Mouse (Mus musculus) thymus, adult 2 months (tissue): Measurements from ENCODE around the gene Prkca. TPM values are rescaled to one million over a fixed set of nuclear protein-coding genes. Genes with fewer than 3 reads are reported as not detected.

Experiments
- DNase-seq: peaks from one replicate; pipeline ENCODE4 v3.0.0; 2021
- H3K27ac ChIP-seq: fragments of 200-500 bp; 2 replicates; pipeline ENCODE4 v1.5.1; 2012; ENCODE audit warnings: low read length, control low read depth; ENCODE audit not compliant: control insufficient read depth, insufficient read depth
- H3K27me3 ChIP-seq: fragments of 200-500 bp; 2 replicates; pipeline ENCODE4 v1.6.1; 2012; ENCODE audit warnings: mild to moderate bottlenecking, low read length, moderate library complexity, mixed read lengths; ENCODE audit not compliant: control insufficient read depth, insufficient read depth
- H3K36me3 ChIP-seq: fragments of 200-500 bp; 2 replicates; pipeline ENCODE4 v1.6.1; 2012; ENCODE audit warnings: mild to moderate bottlenecking, low read length, moderate library complexity; ENCODE audit not compliant: control insufficient read depth, insufficient read depth
- H3K4me1 ChIP-seq: fragments of 200-500 bp; replicated peaks from 2 replicates; pipeline ENCODE4 v1.6.1; 2012; ENCODE audit warnings: low read length; ENCODE audit not compliant: control insufficient read depth, insufficient read depth
- H3K4me3 ChIP-seq: fragments of 200-500 bp; 2 replicates; pipeline ENCODE4 v1.5.1; 2012; ENCODE audit warnings: mild to moderate bottlenecking, low read length, control low read depth, moderate library complexity; ENCODE audit not compliant: control insufficient read depth, insufficient read depth
- CTCF ChIP-seq: fragments of 200-500 bp; IDR thresholded peaks from 2 replicates; pipeline ENCODE4 v1.5.1; 2012; ENCODE audit warnings: mild to moderate bottlenecking, control low read depth, low read length, moderate library complexity, borderline replicate concordance; ENCODE audit not compliant: control insufficient read depth, poor library complexity, insufficient read depth; ENCODE audit errors: extremely low read depth
- POLR2A ChIP-seq: fragments of 200-500 bp; IDR thresholded peaks from 2 replicates; pipeline ENCODE4 v1.6.1; 2012; ENCODE audit warnings: mild to moderate bottlenecking, low read length, control low read depth, moderate library complexity; ENCODE audit not compliant: control insufficient read depth, poor library complexity, insufficient read depth; ENCODE audit errors: extremely low read depth
- WGBS: fragments of 180-500 bp; shearing (Covaris S2); methylation state at CpG from one replicate; pipeline ENCODE4 v1.1.7; 2018; 5-methylcytosine and 5-hydroxymethylcytosine counted together
- polyA plus RNA-seq: library from polyadenylated mRNA; depleted of rRNA; stranded (reverse); fragments of >200 nt; gene quantifications from 2 replicates; pipeline ENCODE4 v1.2.3, GENCODE M21; 2012

Gene Prkca
- polyA plus RNA-seq, 1 experiment = 11.0 TPM

DNA sequence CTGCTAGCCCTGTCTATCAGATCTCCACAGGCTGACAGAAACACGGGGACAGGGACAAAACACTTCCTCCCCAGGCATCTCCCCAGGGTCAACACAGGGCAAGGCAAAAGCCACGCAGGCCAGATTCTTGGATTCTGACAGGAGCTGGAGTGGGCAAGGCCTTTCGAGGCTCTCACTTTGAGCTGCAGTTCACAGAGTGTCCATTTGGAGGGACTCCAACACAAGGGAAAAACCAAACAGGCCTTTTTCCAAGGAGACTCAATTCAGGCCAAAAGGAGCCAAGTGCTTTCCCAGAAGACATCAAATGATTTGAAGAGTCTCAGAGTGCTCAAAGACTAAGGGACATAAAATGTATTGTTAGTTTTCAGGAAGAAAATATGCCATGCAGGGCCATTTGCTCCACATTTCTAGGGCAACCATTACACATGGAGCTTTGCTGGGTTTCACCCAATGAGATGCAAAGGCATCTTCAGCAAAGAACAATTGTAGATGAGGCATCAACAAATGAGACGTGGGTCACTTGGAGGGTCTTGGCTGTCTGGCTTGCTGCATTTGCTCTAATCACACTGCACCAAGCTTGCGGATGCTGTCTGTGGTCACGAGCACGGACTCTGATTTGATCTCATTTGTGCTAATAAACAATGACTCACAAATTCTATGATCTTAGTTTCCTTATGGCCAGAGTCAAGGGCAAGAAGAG lies 317.9 kb downstream of the Prkca start:
- no peak for TF ChIP-seq CTCF
- no peak for TF ChIP-seq POLR2A
- no peak for DNase-seq

DNA sequence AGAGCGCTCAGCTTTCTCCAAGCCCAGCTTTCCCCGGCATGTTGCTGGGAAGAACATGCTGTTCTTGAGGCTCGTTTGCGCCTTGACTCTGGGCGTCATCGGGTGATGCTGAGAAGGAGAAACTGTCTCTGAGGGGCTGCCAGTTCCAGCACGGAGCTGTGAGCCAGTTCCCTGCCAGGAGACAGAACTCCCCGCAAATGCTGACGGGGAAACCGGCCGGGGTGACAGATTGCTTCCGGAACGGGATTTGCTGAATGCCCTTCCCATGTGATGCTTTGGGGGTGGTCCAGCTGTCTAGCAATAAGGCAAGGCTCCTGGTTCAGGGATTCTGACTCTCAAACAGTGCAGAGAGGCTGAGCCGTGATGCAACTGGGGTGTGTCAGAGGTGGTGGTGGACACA lies 320.5 kb downstream of the Prkca start:
- H3K27me3 ChIP-seq = no peaks in the 10 kb centered on the region
- H3K27ac ChIP-seq = no peak overlapping the region
- H3K4me3 ChIP-seq = no peak overlapping the region
- no peaks in the 10 kb centered on the region for H3K36me3 ChIP-seq
- TF ChIP-seq CTCF (no peak), POLR2A (no peak)
- no peaks in the 10 kb centered on the region for H3K4me1 ChIP-seq
- DNase-seq = no peak
- 93% methylated on average over 14 of the region's 14 CpGs for WGBS

More for the DNA sequence above, 317.9 kb downstream of the Prkca start:
- Histone ChIP-seq H3K36me3 (no peaks in the 10 kb centered on the region), H3K27me3 (no peaks in the 10 kb centered on the region), H3K27ac (no peak overlapping the region), H3K4me3 (no peak overlapping the region), H3K4me1 (no peaks in the 10 kb centered on the region)
- 90% methylated on average over 7 of the region's 7 CpGs for WGBS

DNA sequence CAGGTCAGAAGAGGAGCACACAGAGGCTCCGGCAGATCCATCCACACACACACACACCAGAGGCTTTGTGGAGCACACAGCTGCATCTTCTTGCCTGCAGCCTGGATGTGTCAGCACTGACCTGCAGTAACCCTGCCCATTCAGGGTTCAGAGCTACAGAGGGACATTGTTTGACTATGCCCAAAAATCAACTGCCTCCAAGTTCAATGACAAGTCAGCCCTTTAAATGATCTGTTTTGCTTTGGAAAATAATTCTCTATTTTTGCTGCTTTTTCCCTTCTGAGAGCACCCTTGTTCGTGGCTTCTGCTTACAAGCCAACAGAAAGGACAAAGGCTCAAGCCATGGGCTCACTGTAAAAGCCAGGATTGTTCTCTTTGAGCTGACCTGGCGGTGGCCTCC lies 322.8 kb downstream of the Prkca start:
- TF ChIP-seq POLR2A (no peak), CTCF (no peak)
- no peaks in the 10 kb centered on the region for H3K36me3 ChIP-seq
- H3K4me1 ChIP-seq = no peaks in the 10 kb centered on the region
- WGBS = 95% methylated on average over 3 of the region's 3 CpGs
- no peak for DNase-seq
- H3K27me3 ChIP-seq = no peaks in the 10 kb centered on the region
- H3K27ac ChIP-seq = no peak overlapping the region
- H3K4me3 ChIP-seq = no peak overlapping the region

DNA sequence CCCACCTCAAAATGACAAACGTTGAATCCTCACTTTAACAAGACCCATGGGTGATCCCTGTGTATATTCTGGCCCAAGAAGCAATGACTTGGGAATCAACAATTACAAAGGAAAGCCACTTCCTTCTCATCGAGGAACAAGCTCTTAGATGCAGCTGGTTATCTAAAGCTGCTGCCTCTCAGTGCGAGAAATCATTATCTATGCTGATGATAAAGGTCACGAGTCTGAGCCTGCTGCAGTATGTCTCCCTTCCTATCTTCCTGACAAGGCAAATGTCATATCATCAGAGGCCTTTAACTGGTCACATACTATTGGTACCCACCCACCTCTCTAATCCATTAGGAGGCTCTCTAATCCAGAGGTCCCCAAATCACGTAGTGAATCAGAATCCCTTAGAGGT lies 328.4 kb downstream of the Prkca start:
- 84% methylated on average over 5 of the region's 5 CpGs for WGBS
- TF ChIP-seq POLR2A = no peak
- H3K4me3 ChIP-seq = no peak overlapping the region

GRCm38 (mm10) chr11:108013390-108013789 lies 330.3 kb downstream of the Prkca start:
- H3K4me3 ChIP-seq = no peak overlapping the region
- no peak for TF ChIP-seq CTCF
- TF ChIP-seq POLR2A = no peak
- no peaks in the 10 kb centered on the region for H3K4me1 ChIP-seq
- no peaks in the 10 kb centered on the region for H3K27me3 ChIP-seq
- no peak for DNase-seq
- H3K36me3 ChIP-seq = no peaks in the 10 kb centered on the region
- WGBS = 98% methylated on average over 5 of the region's 5 CpGs
- H3K27ac ChIP-seq = no peak overlapping the region

More for the DNA sequence above, 328.4 kb downstream of the Prkca start:
- Histone ChIP-seq H3K27ac (no peak overlapping the region), H3K36me3 (no peaks in the 10 kb centered on the region), H3K4me1 (no peaks in the 10 kb centered on the region), H3K27me3 (no peaks in the 10 kb centered on the region)
- no peak for DNase-seq

- no peak overlapping the region for H3K4me3 ChIP-seq
- H3K36me3 ChIP-seq = no peaks in the 10 kb centered on the region
- no peak for DNase-seq
- H3K27me3 ChIP-seq = no peaks in the 10 kb centered on the region
- WGBS = 85% methylated on average over 4 of the region's 4 CpGs
- no peaks in the 10 kb centered on the region for H3K4me1 ChIP-seq
- TF ChIP-seq POLR2A (no peak), CTCF (no peak)
- no peak overlapping the region for H3K27ac ChIP-seq
Observed at GRCm38 (mm10) chr11:108010465-108010864, 333.3 kb downstream of the Prkca start.

- Histone ChIP-seq H3K36me3 (no peaks in the 10 kb centered on the region), H3K4me1 (peaks cover 2% of the 10 kb centered on the region), H3K27me3 (no peaks in the 10 kb centered on the region), H3K27ac (no peak overlapping the region), H3K4me3 (no peak overlapping the region)
- no peak for TF ChIP-seq POLR2A
- 94% methylated on average over 3 of the region's 3 CpGs for WGBS
- no peak for DNase-seq
Observed at GRCm38 (mm10) chr11:107998891-107999290, 344.8 kb downstream of the Prkca start.
